Mouse (Mus musculus): ENCODE measurements around the gene Padi1. TPM values are rescaled to one million over a fixed set of nuclear protein-coding genes. Genes with fewer than 3 reads are reported as not detected.

The Padi1 gene
- polyA plus RNA-seq, 1 experiment from 2014 or later, result 0.11 TPM

- ATAC-seq (replicated peaks; ENCODE audit: low FRiP score) (no peak), DNase-seq (ENCODE audit: low spot score) (no peak)
- H3K36me3 ChIP-seq (ENCODE audit: control insufficient read depth, insufficient read depth, low read length), result no peaks in the 10 kb centered on the region
- H3K4me2 ChIP-seq, result no peak overlapping the region
- no peak overlapping the region for H3K4me3 ChIP-seq (ENCODE audit: low read depth, low read length)
- H3K9me3 ChIP-seq (ENCODE audit: control insufficient read depth, low read length), result no peaks in the 10 kb centered on the region
- peaks cover 38% of the 10 kb centered on the region for H3K4me1 ChIP-seq (replicated peaks; ENCODE audit: control insufficient read depth, insufficient read depth, low read length)
- no peaks in the 10 kb centered on the region for H3K27me3 ChIP-seq (replicated peaks; ENCODE audit: control insufficient read depth, insufficient read depth, low read length)
- 78% methylated on average over 7 of the region's 7 CpGs for WGBS
- no peak overlapping the region for H3K9ac ChIP-seq (ENCODE audit: low read depth, low read length)
- H3K27ac ChIP-seq (ENCODE audit: low read depth, low read length), result no peak overlapping the region
Measured at GRCm38 (mm10) chr4:140857813-140858212, 12.2 kb upstream of the Padi1 start.

DNA sequence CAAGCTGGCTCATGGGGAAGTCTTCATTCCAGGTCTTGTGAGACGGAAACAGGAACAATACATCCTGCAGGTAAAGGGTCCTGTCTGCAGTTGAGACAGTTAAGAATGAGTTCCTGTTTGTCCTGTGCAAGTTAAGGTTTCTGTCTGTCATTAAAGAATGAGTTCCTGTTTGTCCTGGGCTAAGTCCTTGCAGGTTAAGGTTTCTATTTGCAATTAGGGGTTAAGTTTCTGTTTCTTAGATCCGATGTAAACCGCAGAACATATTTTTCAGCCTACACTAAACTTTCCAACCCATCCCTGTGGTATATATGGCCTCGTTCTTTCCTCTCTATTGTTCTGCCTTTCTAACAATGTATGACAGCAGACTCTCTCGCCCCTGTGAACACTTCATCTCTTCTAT is 11.5 kb upstream of the Padi1 start:
- ATAC-seq (replicated peaks; ENCODE audit: low FRiP score), result no peak
- WGBS, result 81% methylated on average over 5 of the region's 5 CpGs
- Histone ChIP-seq H3K9ac (ENCODE audit: low read depth, low read length) (no peak overlapping the region), H3K27ac (ENCODE audit: low read depth, low read length) (no peak overlapping the region), H3K4me3 (ENCODE audit: low read depth, low read length) (no peak overlapping the region), H3K9me3 (ENCODE audit: control insufficient read depth, low read length) (no peaks in the 10 kb centered on the region), H3K27me3 (replicated peaks; ENCODE audit: control insufficient read depth, insufficient read depth, low read length) (no peaks in the 10 kb centered on the region), H3K4me1 (replicated peaks; ENCODE audit: control insufficient read depth, insufficient read depth, low read length) (peaks cover 38% of the 10 kb centered on the region), H3K4me2 (no peak overlapping the region), H3K36me3 (ENCODE audit: control insufficient read depth, insufficient read depth, low read length) (no peaks in the 10 kb centered on the region)
- no peak for DNase-seq (ENCODE audit: low spot score)

GRCm38 (mm10) chr4:140855151-140855550 is 9.6 kb upstream of the Padi1 start:
- H3K27ac ChIP-seq (ENCODE audit: low read depth, low read length), result peak overlapping the region; percentile 94
- no peak for DNase-seq (ENCODE audit: low spot score)
- H3K27me3 ChIP-seq (replicated peaks; ENCODE audit: control insufficient read depth, insufficient read depth, low read length), result 0 out of 2 replicates have a peak, but pooled peaks cover 2% of the 10 kb centered on the region
- no peak overlapping the region; the same call in 1 of the 2 replicates for H3K9ac ChIP-seq (ENCODE audit: low read depth, low read length)
- ATAC-seq (replicated peaks; ENCODE audit: low FRiP score), result peak; percentile 88
- H3K9me3 ChIP-seq (ENCODE audit: control insufficient read depth, low read length), result no peaks in the 10 kb centered on the region
- peak overlapping the region; percentile 55 for H3K4me2 ChIP-seq
- peaks cover 28% of the 10 kb centered on the region for H3K4me1 ChIP-seq (replicated peaks; ENCODE audit: control insufficient read depth, insufficient read depth, low read length)
- H3K4me3 ChIP-seq (ENCODE audit: low read depth, low read length), result no peak overlapping the region
- H3K36me3 ChIP-seq (ENCODE audit: control insufficient read depth, insufficient read depth, low read length), result no peaks in the 10 kb centered on the region
- 65% methylated on average over 9 of the region's 10 CpGs for WGBS

DNA sequence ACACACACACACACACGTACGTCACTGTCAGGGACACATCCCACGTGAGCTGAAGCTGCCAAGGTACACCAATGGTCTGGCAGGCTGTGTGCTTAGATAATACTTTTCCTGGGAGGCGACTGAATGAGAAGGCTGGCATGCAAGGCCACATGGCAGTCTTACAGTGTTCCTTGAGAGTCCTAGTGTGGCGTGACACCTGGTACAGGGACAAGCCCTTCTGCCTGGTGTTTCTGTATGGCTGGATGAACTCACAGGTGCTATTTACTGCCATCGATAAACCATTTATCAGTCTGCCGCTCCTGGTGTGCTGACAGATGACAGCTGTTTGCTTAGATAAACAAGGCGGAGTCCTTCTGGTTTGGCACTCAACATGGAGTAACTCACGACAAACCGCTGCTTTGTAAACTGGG is 8.9 kb upstream of the Padi1 start:
- no peak for DNase-seq (ENCODE audit: low spot score)
- ATAC-seq (replicated peaks; ENCODE audit: low FRiP score), result peak; percentile 81
- Histone ChIP-seq H3K9me3 (ENCODE audit: control insufficient read depth, low read length) (no peaks in the 10 kb centered on the region), H3K27ac (ENCODE audit: low read depth, low read length) (peak overlapping the region; percentile 94), H3K4me3 (ENCODE audit: low read depth, low read length) (no peak overlapping the region), H3K36me3 (ENCODE audit: control insufficient read depth, insufficient read depth, low read length) (no peaks in the 10 kb centered on the region), H3K4me1 (replicated peaks; ENCODE audit: control insufficient read depth, insufficient read depth, low read length) (peaks cover 23% of the 10 kb centered on the region), H3K4me2 (peak overlapping the region; percentile 55), H3K9ac (ENCODE audit: low read depth, low read length) (no peak overlapping the region; the same call in 1 of the 2 replicates), H3K27me3 (replicated peaks; ENCODE audit: control insufficient read depth, insufficient read depth, low read length) (0 out of 2 replicates have a peak, but pooled peaks cover 2% of the 10 kb centered on the region)
- WGBS, result 30% methylated on average over 10 of the region's 10 CpGs

- ATAC-seq (replicated peaks; ENCODE audit: low FRiP score), result no peak
Measured at GRCm38 (mm10) chr4:140853626-140854025, 8.0 kb upstream of the Padi1 start.

DNA sequence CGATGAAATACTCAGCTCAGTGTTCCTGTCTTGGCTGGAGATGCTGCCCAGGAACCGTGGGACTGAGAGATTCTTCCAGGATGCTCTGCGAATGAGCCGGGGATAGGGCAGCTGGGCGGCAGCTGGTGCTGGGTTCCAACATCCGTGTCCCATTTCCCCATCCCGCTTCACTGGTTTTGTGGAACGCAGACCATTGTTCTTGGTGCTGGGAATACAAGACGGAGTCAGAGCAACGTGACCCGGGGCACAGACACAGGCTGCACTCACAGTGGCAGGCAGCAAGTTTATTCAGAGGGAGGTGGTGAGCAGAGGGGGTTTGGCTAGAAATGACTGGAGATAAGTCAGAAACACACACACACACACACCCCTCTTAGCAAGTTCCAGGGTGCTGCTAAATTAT is 3.7 kb upstream of the Padi1 start:
- H3K27me3 ChIP-seq (replicated peaks; ENCODE audit: control insufficient read depth, insufficient read depth, low read length), result 0 out of 2 replicates have a peak, but pooled peaks cover 2% of the 10 kb centered on the region
- no peak for ATAC-seq (replicated peaks; ENCODE audit: low FRiP score)

More at GRCm38 (mm10) chr4:140853626-140854025, 8.0 kb upstream of the Padi1 start:
- DNase-seq (ENCODE audit: low spot score), result no peak
- no peaks in the 10 kb centered on the region for H3K36me3 ChIP-seq (ENCODE audit: control insufficient read depth, insufficient read depth, low read length)
- no peak overlapping the region for H3K9ac ChIP-seq (ENCODE audit: low read depth, low read length)
- no peak overlapping the region for H3K27ac ChIP-seq (ENCODE audit: low read depth, low read length)
- H3K4me2 ChIP-seq, result no peak overlapping the region
- peaks cover 18% of the 10 kb centered on the region for H3K4me1 ChIP-seq (replicated peaks; ENCODE audit: control insufficient read depth, insufficient read depth, low read length)
- no peaks in the 10 kb centered on the region for H3K9me3 ChIP-seq (ENCODE audit: control insufficient read depth, low read length)
- no peak overlapping the region for H3K4me3 ChIP-seq (ENCODE audit: low read depth, low read length)
- WGBS, result 54% methylated on average over 8 of the region's 8 CpGs
- H3K27me3 ChIP-seq (replicated peaks; ENCODE audit: control insufficient read depth, insufficient read depth, low read length), result 0 out of 2 replicates have a peak, but pooled peaks cover 2% of the 10 kb centered on the region

DNA sequence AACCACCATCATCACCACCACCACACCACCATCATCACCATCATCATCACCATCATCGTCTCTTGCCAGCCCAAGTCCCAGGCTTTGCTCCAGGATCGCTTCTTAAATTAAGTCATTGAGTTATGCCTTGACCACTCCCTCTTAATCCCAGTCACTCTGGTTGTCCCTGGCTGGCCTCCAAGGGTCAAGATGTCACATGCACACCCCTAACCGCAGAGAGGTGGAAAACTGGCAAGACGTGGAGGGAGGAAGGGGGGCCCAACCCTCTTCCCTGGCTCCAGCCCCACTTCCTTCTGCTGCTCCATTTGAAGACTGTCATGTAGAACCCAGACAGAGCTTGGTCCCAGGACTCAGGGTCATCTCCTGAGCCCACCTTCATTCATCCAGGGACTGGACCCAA is 587 bp downstream of the Padi1 start:
- Histone ChIP-seq H3K4me1 (replicated peaks; ENCODE audit: control insufficient read depth, insufficient read depth, low read length) (no peaks in the 10 kb centered on the region), H3K9ac (ENCODE audit: low read depth, low read length) (no peak overlapping the region), H3K4me2 (no peak overlapping the region), H3K9me3 (ENCODE audit: control insufficient read depth, low read length) (no peaks in the 10 kb centered on the region), H3K4me3 (ENCODE audit: low read depth, low read length) (no peak overlapping the region), H3K36me3 (ENCODE audit: control insufficient read depth, insufficient read depth, low read length) (no peaks in the 10 kb centered on the region), H3K27me3 (replicated peaks; ENCODE audit: control insufficient read depth, insufficient read depth, low read length) (no peaks in the 10 kb centered on the region), H3K27ac (ENCODE audit: low read depth, low read length) (no peak overlapping the region)
- WGBS, result 62% methylated on average over 4 of the region's 4 CpGs
- DNase-seq (ENCODE audit: low spot score) (no peak), ATAC-seq (replicated peaks; ENCODE audit: low FRiP score) (no peak)

More for the DNA sequence above, 3.7 kb upstream of the Padi1 start:
- DNase-seq (ENCODE audit: low spot score), result no peak
- H3K9me3 ChIP-seq (ENCODE audit: control insufficient read depth, low read length), result no peaks in the 10 kb centered on the region
- H3K36me3 ChIP-seq (ENCODE audit: control insufficient read depth, insufficient read depth, low read length), result no peaks in the 10 kb centered on the region
- no peak overlapping the region for H3K4me3 ChIP-seq (ENCODE audit: low read depth, low read length)
- WGBS, result 86% methylated on average over 11 of the region's 11 CpGs
- no peak overlapping the region for H3K4me2 ChIP-seq
- H3K9ac ChIP-seq (ENCODE audit: low read depth, low read length), result no peak overlapping the region
- no peak overlapping the region for H3K27ac ChIP-seq (ENCODE audit: low read depth, low read length)
- peaks cover 11% of the 10 kb centered on the region for H3K4me1 ChIP-seq (replicated peaks; ENCODE audit: control insufficient read depth, insufficient read depth, low read length)

DNA sequence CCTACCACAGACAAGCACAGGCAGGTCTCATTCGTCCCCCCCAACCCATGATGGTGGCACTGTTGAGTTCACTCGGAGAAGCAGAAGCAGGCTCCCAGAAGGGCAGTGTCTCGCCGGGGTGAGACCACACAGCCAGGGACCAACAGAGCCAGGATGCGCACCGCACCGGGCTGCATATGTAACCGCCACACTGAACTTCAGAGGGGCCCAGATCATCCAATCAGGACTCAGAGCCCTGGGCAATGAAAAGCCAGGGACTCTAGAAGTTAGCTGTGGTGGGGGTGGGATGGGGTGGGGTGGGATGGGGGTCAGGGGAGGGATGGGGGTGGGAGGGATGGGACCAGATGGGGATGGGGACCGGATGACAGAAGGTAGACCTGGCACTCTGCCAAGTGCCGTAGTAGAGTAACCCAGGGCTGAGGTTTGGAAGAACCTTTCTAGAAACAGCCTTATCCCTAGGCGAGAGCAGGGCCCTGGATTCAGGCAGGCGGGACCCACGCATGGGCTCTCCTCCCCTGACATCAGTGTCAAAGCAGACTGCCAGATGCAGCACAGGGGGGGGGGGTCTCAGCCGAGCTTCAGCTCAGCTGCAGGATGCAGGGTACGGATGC is 1.8 kb downstream of the Padi1 start:
- H3K27me3 ChIP-seq (replicated peaks; ENCODE audit: control insufficient read depth, insufficient read depth, low read length), result no peaks in the 10 kb centered on the region

GRCm38 (mm10) chr4:140842909-140843308 is 2.7 kb downstream of the Padi1 start:
- no peak overlapping the region for H3K4me3 ChIP-seq (ENCODE audit: low read depth, low read length)
- H3K4me2 ChIP-seq, result no peak overlapping the region
- DNase-seq (ENCODE audit: low spot score) (no peak), ATAC-seq (replicated peaks; ENCODE audit: low FRiP score) (no peak)
- no peaks in the 10 kb centered on the region for H3K27me3 ChIP-seq (replicated peaks; ENCODE audit: control insufficient read depth, insufficient read depth, low read length)
- H3K9me3 ChIP-seq (ENCODE audit: control insufficient read depth, low read length), result no peaks in the 10 kb centered on the region
- H3K4me1 ChIP-seq (replicated peaks; ENCODE audit: control insufficient read depth, insufficient read depth, low read length), result no peaks in the 10 kb centered on the region; the same call in 1 of the 2 replicates
- no peaks in the 10 kb centered on the region for H3K36me3 ChIP-seq (ENCODE audit: control insufficient read depth, insufficient read depth, low read length)
- H3K27ac ChIP-seq (ENCODE audit: low read depth, low read length), result no peak overlapping the region
- WGBS, result 83% methylated on average over 1 of the region's 1 CpGs
- no peak overlapping the region for H3K9ac ChIP-seq (ENCODE audit: low read depth, low read length)

More for the DNA sequence above, 1.8 kb downstream of the Padi1 start:
- no peak overlapping the region for H3K4me3 ChIP-seq (ENCODE audit: low read depth, low read length)
- no peak for ATAC-seq (replicated peaks; ENCODE audit: low FRiP score)
- no peaks in the 10 kb centered on the region for H3K4me1 ChIP-seq (replicated peaks; ENCODE audit: control insufficient read depth, insufficient read depth, low read length)
- H3K9ac ChIP-seq (ENCODE audit: low read depth, low read length), result no peak overlapping the region
- H3K9me3 ChIP-seq (ENCODE audit: control insufficient read depth, low read length), result no peaks in the 10 kb centered on the region
- no peaks in the 10 kb centered on the region for H3K36me3 ChIP-seq (ENCODE audit: control insufficient read depth, insufficient read depth, low read length)
- no peak overlapping the region for H3K27ac ChIP-seq (ENCODE audit: low read depth, low read length)
- no peak for DNase-seq (ENCODE audit: low spot score)
- 69% methylated on average over 15 of the region's 15 CpGs for WGBS
- H3K4me2 ChIP-seq, result no peak overlapping the region
